Mouse (Mus musculus) left cerebral cortex, postnatal 36 days (tissue): ENCODE measurements around the gene Nf2. TPM values are rescaled to one million over a fixed set of nuclear protein-coding genes. Genes with fewer than 3 reads are reported as not detected.

Experiments
- DNase-seq, 2 experiments: peaks; one replicate each; pipeline ENCODE4 v3.0.0; 2021 to 2022; ENCODE audit warnings: low spot score in 2 of 2, mixed read lengths in 1 of 2
- intact Hi-C: fragments of 180-260 bp; cut with DNase I; formaldehyde crosslinking; loops from one replicate; pipeline ENCODE4 v1.15.1; 2025
- total RNA-seq, 2 experiments: library from RNA; stranded (reverse); gene quantifications; 2 replicates each; pipeline ENCODE4 v1.2.3; 2021

The Nf2 gene
- 10 to 100 TPM; 73.3 to 75.0 TPM for total RNA-seq

- intact Hi-C loops = no loop called here
- peak; percentile 97 to 98 for DNase-seq
Measured at GRCm38 (mm10) chr11:4849258-4849943, at the start of gene Nf2. Nf2 (minus strand) TSS chr11:4849536.

- intact Hi-C loops = no loop called here
Measured at GRCm38 (mm10) chr11:4894848-4895816, 45.8 kb upstream of the Nf2 start, which contains the start of gene Thoc5. Thoc5 (plus strand) TSS chr11:4895320.

GRCm38 (mm10) chr11:4886987-4887386 is 37.7 kb upstream of the Nf2 start:
- DNase-seq = no peak
- intact Hi-C loops = no loop called here

More at GRCm38 (mm10) chr11:4894848-4895816, 45.8 kb upstream of the Nf2 start, which contains the start of gene Thoc5:
- peak; percentile 86 to 88 for DNase-seq

- intact Hi-C loops = no loop called here
- DNase-seq = peak in 1 of 2 experiments; percentile 34
Measured at GRCm38 (mm10) chr11:4885385-4885903, 36.1 kb upstream of the Nf2 start.

- intact Hi-C loops = no loop called here
- DNase-seq = no peak
Measured at GRCm38 (mm10) chr11:4882892-4883627, 33.7 kb upstream of the Nf2 start.

- DNase-seq = no peak
- intact Hi-C loops = no loop called here
Measured at GRCm38 (mm10) chr11:4881087-4881486, 31.8 kb upstream of the Nf2 start.

GRCm38 (mm10) chr11:4874551-4874950 is 25.2 kb upstream of the Nf2 start:
- intact Hi-C loops = no loop called here
- DNase-seq = no peak

GRCm38 (mm10) chr11:4873755-4874475 is 24.6 kb upstream of the Nf2 start, which contains the start of gene Nipsnap1:
Nipsnap1 (plus strand) TSS chr11:4873951.
- intact Hi-C loops = no loop called here
- peak; percentile 74 to 81 for DNase-seq

GRCm38 (mm10) chr11:4865645-4866251 is 16.4 kb upstream of the Nf2 start:
- peak; percentile 28 to 49 for DNase-seq
- intact Hi-C loops = loop anchor here (2.0 kb wide), 1 partner anchor 429 kb away; no protein-coding TSS in a partner anchor

GRCm38 (mm10) chr11:4862730-4863129 is 13.4 kb upstream of the Nf2 start:
- intact Hi-C loops = no loop called here
- no peak for DNase-seq

GRCm38 (mm10) chr11:4861816-4862604 is 12.7 kb upstream of the Nf2 start:
- no peak for DNase-seq
- intact Hi-C loops = no loop called here

- intact Hi-C loops = no loop called here
Measured at GRCm38 (mm10) chr11:4860986-4861385, 11.7 kb upstream of the Nf2 start.

GRCm38 (mm10) chr11:4858416-4858815 is 9.1 kb upstream of the Nf2 start:
- no peak for DNase-seq
- intact Hi-C loops = no loop called here

More at GRCm38 (mm10) chr11:4860986-4861385, 11.7 kb upstream of the Nf2 start:
- DNase-seq = no peak

- intact Hi-C loops = no loop called here
- no peak for DNase-seq
Measured at GRCm38 (mm10) chr11:4854181-4854580, 4.8 kb upstream of the Nf2 start.

- intact Hi-C loops = no loop called here
- no peak for DNase-seq
Measured at GRCm38 (mm10) chr11:4853021-4853420, 3.7 kb upstream of the Nf2 start.

GRCm38 (mm10) chr11:4850404-4850803 is 1.1 kb upstream of the Nf2 start:
- DNase-seq = no peak
- intact Hi-C loops = no loop called here

- intact Hi-C loops = no loop called here
Measured at GRCm38 (mm10) chr11:4848483-4849248, 670 bp downstream of the Nf2 start.

More at GRCm38 (mm10) chr11:4848483-4849248, 670 bp downstream of the Nf2 start:
- peak; percentile 31 to 47 for DNase-seq
